Mouse (Mus musculus): Measurements from ENCODE around the gene Treml2.

- no peak for TF ChIP-seq CTCF (IDR thresholded peaks at IDR 0.05; ENCODE audit: borderline replicate concordance, insufficient read depth, low read depth, low read length)
- no peak for TF ChIP-seq POLR2A (IDR thresholded peaks at IDR 0.05; ENCODE audit: borderline replicate concordance, insufficient read depth, low read length)
These were observed 31.7 kb upstream of the Treml2 start for GRCm38 (mm10) chr17:48267591-48267990.
